Mouse (Mus musculus) T-helper 17 cell (primary cell): ENCODE measurements around the gene Armc2.

Experiments used
- in situ Hi-C, 2 experiments: fragments of 300-600 bp; cut with MboI, MseI; formaldehyde crosslinking; loops; 1 replicate in 1 of 2; 2 replicates in 1 of 2; pipeline ENCODE4 v1.15.1; 2025; ENCODE audit warnings: high pct_unique_total_duplicates in 2 of 2

Armc2 gene

DNA sequence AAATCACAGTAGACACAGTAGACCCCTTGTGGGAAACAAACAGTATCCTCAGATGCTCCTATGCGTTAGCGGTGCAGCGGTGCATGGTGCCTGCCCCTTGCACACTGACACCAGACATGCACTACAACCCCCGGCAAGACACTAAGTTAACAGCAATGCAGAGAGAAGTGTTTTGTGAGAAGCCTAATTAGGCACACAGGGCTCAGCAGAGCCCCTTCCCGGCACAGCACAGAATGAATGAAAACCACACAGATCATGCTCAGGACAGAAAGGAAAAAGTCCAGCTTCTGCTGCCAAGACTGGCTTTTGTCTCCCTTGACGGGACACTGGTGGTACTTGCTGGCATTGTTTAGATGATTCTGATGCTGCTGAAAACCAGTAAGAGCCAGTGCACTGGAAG, 109.3 kb downstream of the Armc2 start:
- in situ Hi-C loops, result no loop called here

DNA sequence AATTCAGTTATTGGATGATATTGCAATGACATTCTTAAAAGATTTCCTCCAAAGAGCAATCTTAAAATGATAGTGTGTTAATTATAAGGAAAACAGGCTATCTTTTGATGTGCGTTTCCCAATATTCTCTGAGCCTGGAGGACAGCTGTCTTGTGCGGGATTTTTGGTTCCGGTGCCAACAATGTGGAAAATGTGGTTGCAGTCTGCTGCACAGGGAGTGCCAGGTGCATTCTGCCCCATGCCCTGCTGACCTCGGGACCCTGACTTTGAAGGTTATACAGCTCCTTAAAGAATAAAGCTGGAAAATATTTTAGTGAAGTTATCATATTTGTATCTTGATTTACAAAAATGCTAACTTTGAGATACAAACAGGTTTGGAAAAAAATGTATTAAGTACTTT, 110.3 kb downstream of the Armc2 start:
- in situ Hi-C loops, result no loop called here

- in situ Hi-C loops, result no loop called here
These were observed 110.8 kb downstream of the Armc2 start for GRCm38 (mm10) chr10:41907473-41907872.

DNA sequence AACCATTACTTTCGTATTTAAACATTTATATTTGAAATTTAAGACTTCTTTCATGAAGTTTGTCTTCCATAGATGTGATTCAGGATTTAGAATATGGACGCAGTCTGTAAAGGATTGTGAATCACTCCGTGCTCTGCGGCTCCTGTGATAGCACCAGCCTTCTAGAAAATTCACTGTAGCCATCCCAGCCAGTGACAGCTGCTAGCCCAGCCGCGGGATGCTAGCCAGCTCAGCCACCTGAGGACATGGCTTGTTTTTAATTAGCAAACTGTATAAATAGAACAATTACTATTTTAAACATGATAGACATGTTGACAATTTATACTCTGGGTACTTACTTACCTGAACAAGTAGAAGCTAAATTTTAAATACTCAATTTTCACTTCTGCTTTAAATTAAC, 116.4 kb downstream of the Armc2 start:
- in situ Hi-C loops, result no loop called here

- in situ Hi-C loops, result no loop called here
These were observed 116.8 kb downstream of the Armc2 start for GRCm38 (mm10) chr10:41901456-41901855.

DNA sequence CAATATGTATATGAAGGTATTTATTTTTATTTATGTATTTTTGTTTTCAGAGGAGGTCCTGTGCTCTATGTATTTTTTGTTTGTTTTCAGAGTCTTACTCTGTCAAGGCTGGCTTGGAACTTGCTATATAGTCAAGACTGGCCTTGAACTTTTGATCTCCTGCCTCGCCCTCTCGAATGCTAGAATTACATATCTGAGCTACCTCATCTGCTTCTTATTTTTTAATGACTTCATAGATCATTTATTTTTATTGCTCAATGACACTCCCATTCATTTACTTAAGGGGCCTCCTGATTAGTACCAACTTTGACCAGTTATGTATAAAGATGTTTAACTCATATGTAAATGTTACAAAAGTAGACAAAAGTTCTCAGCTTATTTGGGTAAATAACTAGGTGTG, 121.4 kb downstream of the Armc2 start:
- in situ Hi-C loops, result no loop called here

DNA sequence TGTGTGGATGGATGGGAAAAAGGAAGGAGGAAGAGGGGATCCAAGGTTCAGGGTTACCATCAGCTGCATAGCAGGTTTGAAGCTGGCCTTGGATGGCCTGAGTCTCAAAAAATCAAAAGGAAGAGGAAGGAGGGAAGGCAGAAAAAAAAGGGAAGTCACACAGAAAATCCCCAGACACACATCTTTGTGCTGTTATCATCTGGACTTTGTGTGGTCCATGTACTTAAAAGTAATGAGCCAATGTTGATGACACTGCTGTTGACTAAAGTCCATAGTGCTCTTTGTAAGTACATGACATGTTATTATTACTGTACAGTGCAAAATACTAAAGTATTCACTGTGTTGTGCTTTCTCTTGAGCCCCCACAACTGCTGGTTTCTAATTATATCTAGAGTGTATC, 121.8 kb downstream of the Armc2 start:
- in situ Hi-C loops, result no loop called here

DNA sequence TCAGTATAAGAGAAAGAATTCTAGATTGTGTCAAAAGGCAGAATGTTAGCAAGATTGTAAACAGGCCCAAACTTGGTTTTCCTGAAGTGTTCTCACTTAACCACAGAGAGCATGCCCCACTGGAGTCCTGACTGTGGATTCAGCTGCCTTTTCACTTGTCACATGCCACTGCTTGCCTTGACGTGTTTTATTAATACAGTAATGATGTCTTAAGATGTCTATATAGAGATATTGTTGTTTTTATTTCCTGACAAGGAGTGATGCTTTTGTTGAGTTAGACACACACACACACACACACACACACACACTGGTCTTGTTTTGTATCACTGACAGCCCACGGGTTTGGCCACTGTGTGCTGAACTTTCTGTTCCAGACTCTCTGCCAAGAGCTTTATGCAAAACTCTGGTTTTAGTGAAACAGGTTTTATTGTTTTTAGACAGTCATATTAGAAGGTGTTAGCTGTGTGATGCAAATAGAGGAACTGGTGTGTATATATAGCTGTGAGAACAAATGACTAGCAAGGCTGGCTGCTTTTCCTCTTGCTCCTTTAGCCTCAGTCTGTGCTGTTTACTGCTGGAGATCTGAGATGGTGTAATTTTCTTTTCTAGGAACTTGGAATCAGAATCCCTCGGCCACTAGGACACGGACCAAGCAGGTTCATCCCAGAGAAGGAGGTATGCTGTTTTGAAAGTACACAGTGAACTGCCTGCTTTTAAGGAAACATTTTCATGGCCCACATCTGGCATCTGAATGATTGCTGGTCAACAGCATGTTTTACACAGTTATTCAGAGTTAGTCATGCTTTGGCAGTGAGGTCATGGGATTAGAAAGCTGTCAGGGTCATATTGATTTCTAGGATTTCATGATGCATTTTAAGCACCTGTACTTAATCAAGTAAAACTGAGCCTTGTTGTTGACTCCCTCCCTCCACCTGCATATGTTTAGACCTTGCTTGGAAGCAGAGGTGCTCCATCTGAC, 124.5 kb downstream of the Armc2 start:
- in situ Hi-C loops, result no loop called here

DNA sequence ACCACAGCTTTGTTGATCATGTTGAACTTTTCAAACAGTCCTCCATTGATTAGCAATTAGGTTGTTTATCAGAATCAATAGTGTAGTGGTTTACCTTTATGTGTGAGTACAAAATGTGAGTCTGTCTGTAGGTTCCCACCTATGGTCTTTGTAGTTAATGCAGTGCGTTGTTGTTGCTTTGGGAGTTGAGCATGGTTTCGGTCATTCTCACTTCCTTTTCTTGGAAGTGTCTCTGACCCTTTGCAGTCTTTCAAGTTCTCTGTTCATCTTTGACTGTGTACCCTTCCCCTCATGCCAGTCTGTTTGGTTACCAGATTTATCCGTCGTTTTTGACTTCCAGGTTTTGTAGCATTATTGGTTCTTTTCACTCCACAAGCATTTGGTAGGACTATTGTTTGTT, 126.9 kb downstream of the Armc2 start:
- in situ Hi-C loops, result no loop called here

DNA sequence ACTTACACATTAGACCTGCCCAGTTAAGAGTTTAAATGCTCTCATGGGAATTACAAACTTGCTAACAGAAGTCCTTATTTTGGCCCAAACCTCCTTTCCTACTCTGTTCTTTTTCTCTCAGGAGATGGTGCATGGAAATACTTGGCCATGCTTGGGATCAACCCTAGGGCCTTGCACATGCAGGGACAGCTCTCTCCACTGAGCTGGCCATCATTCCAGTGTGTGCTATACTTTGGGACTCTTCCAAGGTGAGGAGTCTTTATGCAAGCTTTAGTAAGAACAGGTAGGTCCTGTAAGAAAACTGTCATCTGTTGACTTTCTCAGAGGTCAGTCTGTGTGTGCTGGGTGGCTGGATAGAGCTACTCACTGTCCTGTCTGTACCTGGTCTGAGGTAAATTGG, 127.7 kb downstream of the Armc2 start:
- in situ Hi-C loops, result no loop called here

DNA sequence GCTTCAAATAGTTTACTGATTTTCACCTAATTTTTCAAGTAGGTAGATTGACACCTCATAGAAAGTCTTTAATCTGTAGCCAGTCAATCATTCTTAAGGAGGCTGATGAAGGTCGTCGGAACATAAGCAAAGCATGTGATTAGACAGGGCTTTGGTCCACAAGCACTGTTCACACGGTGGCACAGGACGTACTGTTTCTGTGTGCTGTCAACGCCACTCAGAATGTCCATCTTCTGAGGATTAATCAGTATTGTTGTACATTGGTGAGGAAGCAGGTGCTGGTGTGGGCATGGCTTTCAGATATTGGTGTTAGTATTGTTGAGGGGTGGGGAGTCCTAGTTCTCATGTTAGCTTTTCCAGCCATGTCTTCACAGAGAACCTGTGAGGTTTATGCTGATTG, 128.7 kb downstream of the Armc2 start:
- in situ Hi-C loops, result loop anchor here (5.0 to 10.0 kb wide), 3 partner anchors 77 to 85 kb away; partner anchors contain the start of genes Cep57l1 (in 1 of the 2) and Sesn1 (in 1 of the 2)

- in situ Hi-C loops, result loop anchor here (5.0 to 10.0 kb wide), 3 partner anchors 76 to 86 kb away; partner anchors contain the start of genes Cep57l1 (in 1 of the 2) and Sesn1 (in 1 of the 2)
These were observed 129.8 kb downstream of the Armc2 start for GRCm38 (mm10) chr10:41888365-41888941.

DNA sequence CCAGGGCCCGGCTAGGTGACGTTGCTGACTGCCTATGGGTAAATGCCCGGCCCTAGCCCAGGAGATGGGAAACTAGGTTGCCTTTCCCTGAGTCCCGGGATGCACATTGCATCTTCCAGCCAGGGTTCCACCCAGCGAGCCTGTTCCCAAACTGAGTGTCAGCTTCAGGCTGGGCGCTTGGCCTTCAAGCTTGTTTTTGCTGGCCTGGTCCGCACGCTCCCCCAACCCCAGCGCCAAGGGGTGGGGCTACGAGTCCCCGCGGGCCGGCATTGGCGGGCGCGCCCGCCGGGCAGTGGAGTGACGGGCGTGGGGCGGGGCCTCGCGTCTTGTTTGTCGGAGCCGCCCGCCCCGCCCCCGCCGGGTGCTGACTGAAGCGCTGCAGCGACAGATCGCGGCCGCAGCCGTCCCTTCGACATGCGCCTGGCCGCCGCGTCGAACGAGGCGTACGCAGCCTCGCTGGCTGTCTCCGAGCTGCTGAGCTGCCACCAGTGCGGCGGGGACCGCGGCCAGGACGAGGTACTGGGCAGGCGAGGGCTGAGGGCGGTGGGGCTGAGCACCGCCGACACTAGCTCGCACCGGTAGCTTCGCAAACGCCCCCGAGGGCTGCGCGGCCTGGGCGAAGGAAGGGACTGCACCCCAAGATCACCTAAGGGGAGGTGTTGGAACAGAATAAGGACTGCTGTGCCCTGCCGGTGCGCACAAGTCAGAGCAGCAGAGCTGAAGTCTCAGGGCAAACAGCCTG, 131.0 kb downstream of the Armc2 start:
- in situ Hi-C loops, result loop anchor here (5.0 to 10.0 kb wide), 3 partner anchors 75 to 88 kb away; partner anchors contain the start of genes Cep57l1 (in 1 of the 2) and Sesn1 (in 1 of the 2)

- in situ Hi-C loops, result loop anchor here (5.0 to 10.0 kb wide), 2 partner anchors 78 to 91 kb away; no protein-coding TSS in a partner anchor
These were observed 134.3 kb downstream of the Armc2 start for GRCm38 (mm10) chr10:41883741-41884575.

GRCm38 (mm10) chr10:41881438-41881837, 136.8 kb downstream of the Armc2 start:
- in situ Hi-C loops, result loop anchor here (5.0 to 10.0 kb wide), 2 partner anchors 81 to 93 kb away; no protein-coding TSS in a partner anchor

GRCm38 (mm10) chr10:41880777-41881176, 137.5 kb downstream of the Armc2 start:
- in situ Hi-C loops, result loop anchor here (5.0 to 10.0 kb wide), 2 partner anchors 82 to 94 kb away; no protein-coding TSS in a partner anchor

DNA sequence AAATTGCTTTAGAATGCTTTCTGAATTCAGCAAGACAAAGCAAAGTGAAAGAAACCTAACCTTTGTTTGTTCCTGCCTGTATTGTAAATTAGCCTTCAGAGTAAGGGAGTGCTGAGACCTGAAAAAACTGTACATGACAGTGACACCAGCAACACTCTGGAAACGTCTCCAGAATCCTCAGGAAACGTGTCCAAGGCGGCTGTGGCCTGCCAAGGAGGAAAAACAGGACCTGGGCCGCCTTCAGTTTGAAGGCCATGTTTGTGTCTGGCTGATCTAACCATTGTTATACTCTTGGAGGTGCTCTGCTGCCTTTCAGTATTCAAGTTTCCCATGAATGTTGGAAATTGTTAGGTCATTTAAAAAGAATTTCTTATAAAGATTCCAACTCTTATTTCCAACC, 138.0 kb downstream of the Armc2 start:
- in situ Hi-C loops, result loop anchor here (5.0 to 10.0 kb wide), 2 partner anchors 82 to 95 kb away; no protein-coding TSS in a partner anchor

DNA sequence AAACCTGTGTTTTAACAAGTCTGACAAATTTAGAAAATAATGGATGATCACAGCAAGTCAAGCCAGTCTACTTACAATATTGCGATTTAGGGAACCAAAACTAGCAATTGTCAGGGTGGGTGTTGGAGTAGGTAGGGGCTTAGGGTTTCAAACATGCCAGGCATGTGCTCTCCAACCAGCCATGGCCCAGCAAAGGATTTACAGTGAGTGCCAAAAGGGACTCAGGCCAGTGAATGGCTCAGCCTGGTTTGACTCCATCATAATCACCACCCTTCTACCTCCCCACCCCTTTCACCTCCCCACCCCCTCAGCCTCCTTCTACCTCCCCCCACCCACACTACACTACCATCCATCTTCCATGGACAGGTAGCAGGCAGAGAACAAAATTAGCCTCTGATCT, 138.6 kb downstream of the Armc2 start:
- in situ Hi-C loops, result loop anchor here (5.0 to 10.0 kb wide), 2 partner anchors 83 to 95 kb away; no protein-coding TSS in a partner anchor

DNA sequence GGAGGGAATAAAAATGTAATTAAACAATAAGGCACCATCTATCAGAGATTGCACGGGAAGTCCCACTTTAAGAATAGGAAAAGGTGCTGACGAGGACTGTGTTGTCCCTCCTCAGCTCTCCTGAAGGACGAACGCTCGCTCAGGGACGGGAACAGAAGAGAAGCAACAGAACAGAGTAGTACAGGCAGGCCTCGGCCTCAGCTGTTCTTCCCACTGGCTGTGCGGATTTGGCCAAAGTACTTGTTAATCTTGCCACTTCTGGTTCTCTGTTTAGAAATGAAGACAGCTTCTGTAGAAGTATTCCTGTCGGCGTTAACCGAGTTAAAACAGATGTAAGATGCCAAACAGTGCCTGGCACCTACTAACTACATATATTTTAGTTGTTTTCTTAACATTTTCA, 139.9 kb downstream of the Armc2 start:
- in situ Hi-C loops, result no loop called here

GRCm38 (mm10) chr10:41875624-41876023, 142.6 kb downstream of the Armc2 start:
- in situ Hi-C loops, result no loop called here
